Mouse (Mus musculus) heart, postnatal 4 days (tissue): Measurements from ENCODE around the gene Hmx1. TPM values are rescaled to one million over a fixed set of nuclear protein-coding genes. Genes with fewer than 3 reads are reported as not detected.

Experiments used
- DNase-seq: peaks from one replicate; pipeline ENCODE4 v3.0.0; 2021
- total RNA-seq, 2 experiments: library from RNA; stranded (reverse); gene quantifications; 2 replicates each; pipeline ENCODE4 v1.2.3; 2021

The Hmx1 gene
- total RNA-seq, 2 experiments from 2014 or later, result not detected

GRCm38 (mm10) chr5:35398310-35398910 is 9.5 kb downstream of the Hmx1 start:
- DNase-seq, result no peak

- no peak for DNase-seq
Measured at GRCm38 (mm10) chr5:35399061-35399460, 10.2 kb downstream of the Hmx1 start.

GRCm38 (mm10) chr5:35399704-35400320 is 10.9 kb downstream of the Hmx1 start:
- no peak for DNase-seq

GRCm38 (mm10) chr5:35401240-35401639 is 12.3 kb downstream of the Hmx1 start:
- DNase-seq, result no peak

GRCm38 (mm10) chr5:35407411-35407930 is 18.6 kb downstream of the Hmx1 start:
- DNase-seq, result no peak

GRCm38 (mm10) chr5:35411028-35411427 is 22.1 kb downstream of the Hmx1 start:
- DNase-seq, result no peak

- DNase-seq, result peak; percentile 23
Measured at GRCm38 (mm10) chr5:35412833-35413232, 23.9 kb downstream of the Hmx1 start.

- DNase-seq, result no peak
Measured at GRCm38 (mm10) chr5:35417707-35418106, 28.8 kb downstream of the Hmx1 start.

GRCm38 (mm10) chr5:35421622-35422021 is 32.7 kb downstream of the Hmx1 start:
- no peak for DNase-seq

- no peak for DNase-seq
Measured at GRCm38 (mm10) chr5:35425218-35425617, 36.3 kb downstream of the Hmx1 start.

GRCm38 (mm10) chr5:35427901-35428300 is 39.0 kb downstream of the Hmx1 start:
- no peak for DNase-seq

- DNase-seq, result no peak
Measured at GRCm38 (mm10) chr5:35428421-35428820, 39.5 kb downstream of the Hmx1 start.

GRCm38 (mm10) chr5:35432098-35432497 is 43.2 kb downstream of the Hmx1 start:
- no peak for DNase-seq

- no peak for DNase-seq
Measured at GRCm38 (mm10) chr5:35434038-35434437, 45.1 kb downstream of the Hmx1 start.

GRCm38 (mm10) chr5:35434703-35435102 is 45.8 kb downstream of the Hmx1 start:
- no peak for DNase-seq

- DNase-seq, result no peak
Measured at GRCm38 (mm10) chr5:35438805-35439204, 49.9 kb downstream of the Hmx1 start.

GRCm38 (mm10) chr5:35440459-35440858 is 51.6 kb downstream of the Hmx1 start:
- DNase-seq, result no peak

GRCm38 (mm10) chr5:35441411-35441810 is 52.5 kb downstream of the Hmx1 start:
- no peak for DNase-seq

GRCm38 (mm10) chr5:35444731-35445130 is 55.8 kb downstream of the Hmx1 start:
- no peak for DNase-seq

GRCm38 (mm10) chr5:35447656-35448443 is 58.9 kb downstream of the Hmx1 start:
- peak; percentile 34 for DNase-seq
